Mouse (Mus musculus) lung, embryonic 14.5 days (tissue): ENCODE measurements around the gene Amdhd1. TPM values are rescaled to one million over a fixed set of nuclear protein-coding genes. Genes with fewer than 3 reads are reported as not detected.
A peak's percentile ranks its signal among the peaks of the same experiment; 100 is the strongest.

ENCODE experiments used
- ATAC-seq: fragments of 200-750 bp; cut with Nextera tagmentation; 2 replicates; pipeline ENCODE4 v1.8.0; 2017; ENCODE audit warnings: mild to moderate bottlenecking, moderate TSS enrichment, moderate library complexity; ENCODE audit not compliant: insufficient read depth
- DNase-seq: peaks from one replicate; pipeline ENCODE4 v3.0.0-alpha.2; 2015
- H3K27ac ChIP-seq: fragments of 300-500 bp; sonication (generic); 2 replicates; pipeline ENCODE4 v1.5.1; 2014; ENCODE audit warnings: low read depth, mild to moderate bottlenecking, moderate library complexity
- H3K27me3 ChIP-seq: fragments of 300-500 bp; sonication (generic); 2 replicates; pipeline ENCODE4 v1.6.1; 2014; ENCODE audit warnings: low read length, control low read depth; ENCODE audit not compliant: insufficient read depth
- H3K36me3 ChIP-seq: fragments of 300-500 bp; sonication (generic); 2 replicates; pipeline ENCODE4 v1.6.1; 2014; ENCODE audit warnings: control low read depth; ENCODE audit not compliant: insufficient read depth
- H3K4me1 ChIP-seq: fragments of 300-500 bp; sonication (generic); 2 replicates; pipeline ENCODE4 v1.6.1; 2014; ENCODE audit warnings: antibody characterized with exemption, control low read depth; ENCODE audit not compliant: insufficient read depth
- H3K4me2 ChIP-seq: fragments of 300-500 bp; sonication (generic); 2 replicates; pipeline ENCODE4 v1.6.1; 2014; ENCODE audit warnings: mild to moderate bottlenecking
- H3K4me3 ChIP-seq: fragments of 300-500 bp; sonication (generic); 2 replicates; pipeline ENCODE4 v1.5.1; 2014; ENCODE audit warnings: low read depth, low read length
- H3K9ac ChIP-seq: fragments of 300-500 bp; sonication (generic); 2 replicates; pipeline ENCODE4 v1.6.1; 2014
- H3K9me3 ChIP-seq: fragments of 300-500 bp; sonication (generic); 2 replicates; pipeline ENCODE4 v1.6.1; 2016; ENCODE audit warnings: low read depth, low read length, control low read depth
- CTCF ChIP-seq: IDR thresholded peaks from 2 replicates; pipeline ENCODE4 v1.5.1; 2016; ENCODE audit warnings: antibody characterized with exemption, low read depth
- WGBS: fragments of 180-500 bp; shearing (Covaris S2); extraction: QIAGEN DNeasy Blood & Tissue Kit; methylation state at CpG from one replicate; pipeline ENCODE4 v1.1.7; 2014; 5-methylcytosine and 5-hydroxymethylcytosine counted together
- polyA plus RNA-seq: library from polyadenylated mRNA; unstranded; fragments of >200 nt; fragmentation: Nextera tagmentation; extraction: Ambion mirVana; gene quantifications from 2 replicates; pipeline ENCODE4 v1.2.1, GENCODE M21; 2014

Gene Amdhd1
- polyA plus RNA-seq, 1 experiment from 2014 or later, result 0.41 TPM

DNA sequence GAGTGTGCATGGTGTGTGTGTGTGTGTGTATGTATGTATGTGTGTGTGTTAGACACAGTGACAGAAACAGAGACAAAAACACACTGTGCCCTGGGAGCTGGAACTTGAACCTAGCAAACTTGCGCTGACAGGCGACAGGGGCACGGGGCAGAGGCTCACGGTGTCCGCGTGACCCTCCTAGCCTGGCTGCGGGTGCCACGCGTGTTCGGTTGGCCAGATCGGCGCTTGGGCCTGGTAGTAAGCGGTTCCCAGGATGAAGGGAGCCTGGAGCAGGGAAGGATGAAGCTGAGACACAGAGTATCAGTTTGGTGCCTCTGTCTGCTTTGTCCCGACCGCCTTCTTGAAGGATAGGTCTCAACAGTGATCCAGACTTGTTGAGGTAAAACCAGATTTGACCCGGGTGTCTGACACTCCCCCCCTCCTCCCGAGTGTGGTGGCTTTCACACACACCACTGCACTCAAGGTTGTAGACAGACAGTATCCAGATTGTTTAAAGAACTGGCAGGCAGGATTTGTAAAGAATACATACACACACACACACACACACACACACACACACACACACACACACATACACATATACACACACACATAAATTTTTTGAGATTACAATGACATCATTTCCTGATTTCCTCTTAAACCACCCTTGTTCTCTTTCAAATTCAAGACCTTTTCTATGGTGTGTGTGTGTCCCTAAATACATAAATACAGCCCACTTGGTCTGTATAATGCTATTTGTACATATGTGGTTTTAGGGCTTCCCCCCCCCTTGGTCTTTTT lies 788 bp upstream of the Amdhd1 start, which contains the start of gene Ccdc38:
Gene Ccdc38 (plus strand): TSS at position 202 of the 780 bp plus-strand sequence.
- H3K9me3 ChIP-seq, result no peaks in the 10 kb centered on the region
- TF ChIP-seq CTCF, result no peak
- WGBS, result 44% methylated on average over 17 of the region's 17 CpGs
- no peaks in the 10 kb centered on the region for H3K27me3 ChIP-seq
- DNase-seq, result peak; percentile 10
- peak within 1 kb of the TSS; percentile 37 for H3K4me3 ChIP-seq
- H3K36me3 ChIP-seq, result no peaks in the 10 kb centered on the region
- H3K9ac ChIP-seq, result 0 out of 2 replicates have a peak within 1 kb of the TSS, but pooled peaks have one; percentile 40
- no peaks in the 10 kb centered on the region for H3K4me1 ChIP-seq
- ATAC-seq, result peak; percentile 36; the same call in 1 of the 2 replicates
- no peak within 1 kb of the TSS for H3K27ac ChIP-seq
- H3K4me2 ChIP-seq, result peak within 1 kb of the TSS; percentile 71

DNA sequence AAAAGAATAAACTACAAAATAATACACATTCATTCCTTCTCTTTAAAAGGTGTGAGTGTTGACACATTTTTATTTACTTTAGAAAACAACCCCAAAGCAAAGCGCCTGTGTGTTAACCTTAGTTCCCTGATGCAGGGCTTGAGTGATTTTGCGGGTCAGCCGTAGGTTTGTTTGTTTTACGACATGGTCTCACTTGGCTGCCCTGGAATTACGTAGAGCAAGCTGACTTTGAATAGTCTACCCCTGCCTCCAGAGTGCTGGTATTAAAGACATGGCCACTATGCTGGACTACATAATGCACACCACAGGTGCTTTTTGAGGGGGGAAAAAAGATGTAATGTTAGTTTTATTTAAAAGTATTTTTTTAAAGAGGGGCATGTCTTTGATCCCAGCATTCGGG lies 1.0 kb downstream of the Amdhd1 start:
- H3K9me3 ChIP-seq, result no peaks in the 10 kb centered on the region
- no peaks in the 10 kb centered on the region for H3K4me1 ChIP-seq
- H3K4me2 ChIP-seq, result no peak overlapping the region
- no peaks in the 10 kb centered on the region for H3K36me3 ChIP-seq
- H3K27me3 ChIP-seq, result peaks cover 4% of the 10 kb centered on the region; the same call in 1 of the 2 replicates
- H3K9ac ChIP-seq, result no peak overlapping the region
- no peak overlapping the region for H3K27ac ChIP-seq
- DNase-seq (no peak), ATAC-seq (no peak)
- WGBS, result 38% methylated on average over 6 of the region's 6 CpGs
- no peak for TF ChIP-seq CTCF
- no peak overlapping the region for H3K4me3 ChIP-seq

DNA sequence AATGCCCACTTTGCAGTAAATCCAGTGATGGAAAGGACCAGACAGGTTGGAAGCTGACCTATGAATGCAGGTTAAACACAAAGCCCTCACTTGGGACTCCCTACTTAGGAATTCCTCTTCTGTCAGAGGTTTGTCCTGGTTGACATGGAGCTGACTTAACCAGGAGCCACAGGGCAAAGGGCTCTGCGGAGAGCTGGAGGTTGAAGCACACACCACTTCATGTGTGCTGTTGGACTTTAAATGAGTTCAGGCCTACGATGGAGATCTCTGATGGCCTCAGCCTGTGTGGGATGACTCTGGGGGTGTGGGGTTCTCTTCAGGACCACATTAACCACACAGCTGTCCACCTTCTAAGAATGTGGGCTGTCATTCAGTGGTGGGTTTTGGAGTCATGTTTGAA lies 1.5 kb downstream of the Amdhd1 start:
- no peak for ATAC-seq
- TF ChIP-seq CTCF, result no peak
- H3K27ac ChIP-seq, result no peak overlapping the region
- 74% methylated on average over 2 of the region's 2 CpGs for WGBS
- no peak for DNase-seq
- H3K4me2 ChIP-seq, result no peak overlapping the region
- no peaks in the 10 kb centered on the region for H3K4me1 ChIP-seq
- H3K4me3 ChIP-seq, result no peak overlapping the region
- H3K9ac ChIP-seq, result no peak overlapping the region
- H3K36me3 ChIP-seq, result no peaks in the 10 kb centered on the region
- no peaks in the 10 kb centered on the region for H3K9me3 ChIP-seq
- H3K27me3 ChIP-seq, result peaks cover 4% of the 10 kb centered on the region; the same call in 1 of the 2 replicates

DNA sequence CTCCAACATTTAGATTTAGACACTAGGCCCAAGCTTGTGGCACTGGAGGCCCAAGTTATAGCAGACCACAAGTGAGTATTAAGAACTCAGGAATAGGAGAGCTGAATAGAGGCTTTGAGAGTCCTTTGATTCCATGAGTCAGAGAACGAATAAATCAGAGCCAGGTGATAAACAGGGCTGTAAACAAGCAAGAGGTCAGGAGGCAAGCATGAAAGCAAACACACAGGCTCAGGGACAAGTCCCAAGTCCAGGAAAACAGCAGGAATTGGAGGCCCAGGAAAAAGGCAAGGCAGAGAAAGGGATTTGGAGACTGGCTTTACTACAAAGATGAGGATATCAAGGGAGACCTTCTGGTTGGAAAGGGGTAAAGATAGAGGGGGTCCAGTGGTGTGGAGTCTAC lies 14.5 kb downstream of the Amdhd1 start:
- no peaks in the 10 kb centered on the region for H3K27me3 ChIP-seq
- ATAC-seq (no peak), DNase-seq (no peak)
- no peak overlapping the region for H3K4me3 ChIP-seq
- WGBS, result 80% methylated on average over 1 of the region's 1 CpGs
- H3K9me3 ChIP-seq, result no peaks in the 10 kb centered on the region; the same call in 1 of the 2 replicates
- no peak overlapping the region for H3K27ac ChIP-seq
- H3K4me2 ChIP-seq, result no peak overlapping the region
- H3K4me1 ChIP-seq, result no peaks in the 10 kb centered on the region
- H3K36me3 ChIP-seq, result no peaks in the 10 kb centered on the region
- H3K9ac ChIP-seq, result no peak overlapping the region
- no peak for TF ChIP-seq CTCF

DNA sequence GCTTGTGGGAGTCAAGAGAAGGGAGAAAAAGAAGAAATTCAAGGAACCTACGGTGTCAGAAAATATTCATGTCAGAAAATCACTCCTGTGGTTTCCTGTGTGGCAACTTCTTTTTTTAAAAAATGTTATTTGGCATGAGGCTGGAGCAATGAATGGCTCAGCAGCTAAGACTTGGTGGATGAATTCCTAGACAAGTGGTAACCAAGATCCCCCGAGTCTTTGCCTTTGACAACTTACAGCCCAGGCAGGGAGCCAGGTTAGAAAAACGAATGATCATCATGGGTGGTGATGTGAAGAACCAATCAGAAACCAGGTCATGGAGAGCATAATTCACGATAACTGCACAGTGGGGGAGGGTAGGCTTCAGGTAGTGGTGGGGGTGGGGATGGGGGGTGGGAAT lies 18.8 kb downstream of the Amdhd1 start:
- Histone ChIP-seq H3K27ac (no peak overlapping the region), H3K9ac (no peak overlapping the region), H3K36me3 (no peaks in the 10 kb centered on the region), H3K27me3 (no peaks in the 10 kb centered on the region), H3K9me3 (no peaks in the 10 kb centered on the region), H3K4me1 (no peaks in the 10 kb centered on the region), H3K4me3 (no peak overlapping the region), H3K4me2 (no peak overlapping the region)
- no peak for TF ChIP-seq CTCF
- 43% methylated on average over 4 of the region's 4 CpGs for WGBS
- ATAC-seq (no peak), DNase-seq (no peak)

DNA sequence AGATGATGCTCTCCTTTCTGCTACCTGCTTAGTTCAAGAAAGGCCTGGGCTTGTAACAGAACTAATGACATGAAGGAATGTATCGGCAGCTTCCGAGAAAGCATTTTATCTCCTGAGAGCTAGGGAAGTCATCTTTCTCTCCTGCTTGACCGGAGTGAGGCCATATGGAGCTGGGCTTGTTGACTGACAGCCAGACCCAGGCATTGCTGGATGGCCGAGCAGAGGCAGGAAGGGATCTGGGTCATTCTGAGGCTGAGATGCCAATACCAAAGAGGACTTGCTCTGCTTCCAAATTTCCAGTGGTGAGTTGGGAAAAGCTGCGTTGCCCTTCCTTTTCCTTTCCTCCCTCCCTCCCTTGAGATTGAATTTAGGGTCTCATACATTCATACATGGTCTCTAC lies 20.1 kb downstream of the Amdhd1 start:
- Histone ChIP-seq H3K36me3 (no peaks in the 10 kb centered on the region), H3K9me3 (no peaks in the 10 kb centered on the region), H3K27me3 (no peaks in the 10 kb centered on the region), H3K4me1 (no peaks in the 10 kb centered on the region), H3K27ac (no peak overlapping the region), H3K9ac (no peak overlapping the region), H3K4me2 (no peak overlapping the region), H3K4me3 (no peak overlapping the region)
- no peak for ATAC-seq
- 66% methylated on average over 5 of the region's 5 CpGs for WGBS
- no peak for DNase-seq
- TF ChIP-seq CTCF, result no peak

DNA sequence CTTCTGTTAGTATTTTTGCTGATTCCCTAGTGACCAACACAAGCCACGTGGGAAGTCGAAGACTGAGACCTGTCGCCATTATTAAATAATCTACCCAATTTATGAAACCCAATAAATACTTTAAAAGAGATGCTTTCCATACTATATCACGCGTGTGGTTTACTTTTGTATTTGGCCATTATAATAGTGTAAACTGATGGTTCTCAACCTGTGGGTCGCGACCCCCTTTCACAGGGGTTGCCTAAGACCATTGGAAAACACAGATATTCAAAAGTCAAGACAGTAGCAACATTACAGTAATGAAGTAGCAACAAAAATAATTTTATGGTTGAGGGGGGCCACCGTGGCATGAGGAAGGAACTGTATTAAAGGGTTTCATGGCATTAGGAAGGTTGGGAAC lies 20.7 kb downstream of the Amdhd1 start:
- no peak overlapping the region for H3K4me3 ChIP-seq
- no peaks in the 10 kb centered on the region for H3K36me3 ChIP-seq
- no peaks in the 10 kb centered on the region for H3K4me1 ChIP-seq
- no peak overlapping the region for H3K4me2 ChIP-seq
- H3K9ac ChIP-seq, result no peak overlapping the region
- DNase-seq (no peak), ATAC-seq (no peak)
- no peaks in the 10 kb centered on the region for H3K27me3 ChIP-seq
- no peak for TF ChIP-seq CTCF
- no peak overlapping the region for H3K27ac ChIP-seq
- H3K9me3 ChIP-seq, result no peaks in the 10 kb centered on the region
- 90% methylated on average over 8 of the region's 8 CpGs for WGBS
